Mouse (Mus musculus) gastrocnemius, postnatal 14 days (tissue): ENCODE data around the gene Enpp5. TPM values are rescaled to one million over a fixed set of nuclear protein-coding genes. Genes with fewer than 3 reads are reported as not detected.

ENCODE experiments used
- DNase-seq: peaks from one replicate; pipeline ENCODE4 v3.0.0; 2021; ENCODE audit warnings: mixed read lengths
- intact Hi-C: fragments of 180-260 bp; cut with DNase I; formaldehyde crosslinking; loops from one replicate; pipeline ENCODE4 v1.15.1; 2025; ENCODE audit warnings: low total_unique reads
- total RNA-seq, 2 experiments: library from RNA; stranded (reverse); gene quantifications; 2 replicates each; pipeline ENCODE4 v1.2.3; 2021

Enpp5 gene
- total RNA-seq, 2 experiments from 2014 or later, result 5.1 to 5.2 TPM

GRCm38 (mm10) chr17:44088226-44088625, 9.6 kb downstream of the Enpp5 start:
- intact Hi-C loops, result no loop called here
- DNase-seq, result no peak

- intact Hi-C loops, result no loop called here
- DNase-seq, result no peak
Measured at GRCm38 (mm10) chr17:44090916-44091315, 12.3 kb downstream of the Enpp5 start.

- intact Hi-C loops, result no loop called here
- no peak for DNase-seq
Measured at GRCm38 (mm10) chr17:44091512-44091911, 12.9 kb downstream of the Enpp5 start.

GRCm38 (mm10) chr17:44100486-44100885, 21.9 kb downstream of the Enpp5 start:
- no peak for DNase-seq
- intact Hi-C loops, result no loop called here

- DNase-seq, result no peak
- intact Hi-C loops, result no loop called here
Measured at GRCm38 (mm10) chr17:44100906-44101305, 22.3 kb downstream of the Enpp5 start.

GRCm38 (mm10) chr17:44101961-44102360, 23.3 kb downstream of the Enpp5 start:
- intact Hi-C loops, result no loop called here
- DNase-seq, result no peak

GRCm38 (mm10) chr17:44105287-44106138, 26.9 kb downstream of the Enpp5 start, which contains the start of gene Enpp4:
Enpp4 (minus strand) TSS chr17:44105809.
- intact Hi-C loops, result no loop called here
- DNase-seq, result peak; percentile 92

- intact Hi-C loops, result no loop called here
- DNase-seq, result no peak
Measured at GRCm38 (mm10) chr17:44108331-44108730, 29.7 kb downstream of the Enpp5 start.

- intact Hi-C loops, result no loop called here
- no peak for DNase-seq
Measured at GRCm38 (mm10) chr17:44116584-44116983, 38.0 kb downstream of the Enpp5 start.

GRCm38 (mm10) chr17:44117721-44118120, 39.1 kb downstream of the Enpp5 start:
- intact Hi-C loops, result no loop called here
- DNase-seq, result no peak

- intact Hi-C loops, result no loop called here
- no peak for DNase-seq
Measured at GRCm38 (mm10) chr17:44118231-44118630, 39.6 kb downstream of the Enpp5 start.

- no peak for DNase-seq
- intact Hi-C loops, result no loop called here
Measured at GRCm38 (mm10) chr17:44121366-44122100, 42.9 kb downstream of the Enpp5 start.

- no peak for DNase-seq
- intact Hi-C loops, result loop anchor here (5.0 kb wide), 1 partner anchor 247 kb away; no protein-coding TSS in a partner anchor
Measured at GRCm38 (mm10) chr17:44129092-44129750, 50.6 kb downstream of the Enpp5 start.

- DNase-seq, result peak; percentile 65
- intact Hi-C loops, result no loop called here
Measured at GRCm38 (mm10) chr17:44130429-44130828, 51.8 kb downstream of the Enpp5 start.

- DNase-seq, result no peak
- intact Hi-C loops, result no loop called here
Measured at GRCm38 (mm10) chr17:44134106-44134505, 55.5 kb downstream of the Enpp5 start.

GRCm38 (mm10) chr17:44134545-44134944, 55.9 kb downstream of the Enpp5 start:
- intact Hi-C loops, result no loop called here
- DNase-seq, result no peak

- no peak for DNase-seq
- intact Hi-C loops, result no loop called here
Measured at GRCm38 (mm10) chr17:44136018-44136417, 57.4 kb downstream of the Enpp5 start.
